Mouse (Mus musculus) C2C12 (cell line): ENCODE data around the gene Nxph3. TPM values are rescaled to one million over a fixed set of nuclear protein-coding genes. Genes with fewer than 3 reads are reported as not detected.

Experiments
- H3K27me3 ChIP-seq: one replicate; pipeline ENCODE4 v1.6.1; 2011; ENCODE audit not compliant: control insufficient read depth, insufficient read depth, insufficient read length
- H3K36me3 ChIP-seq: one replicate; pipeline ENCODE4 v1.6.1; 2011; ENCODE audit not compliant: control insufficient read depth, insufficient read depth
- H3K4me3 ChIP-seq: one replicate; pipeline ENCODE4 v1.5.1; 2011; ENCODE audit warnings: mild to moderate bottlenecking, control low read depth; ENCODE audit not compliant: poor library complexity, insufficient read depth, severe bottlenecking
- H3K79me2 ChIP-seq: one replicate; pipeline ENCODE4 v1.6.1; 2011; ENCODE audit not compliant: control insufficient read depth, insufficient read depth
- H3K79me3 ChIP-seq: one replicate; pipeline ENCODE4 v1.6.1; 2011; ENCODE audit warnings: low read depth, control low read depth
- H3ac ChIP-seq: one replicate; pipeline ENCODE3; 2011; ENCODE audit warnings: low read depth; ENCODE audit not compliant: control insufficient read depth, insufficient read length
- CEBPB ChIP-seq: IDR thresholded peaks from one replicate; pipeline ENCODE4 v1.6.1; 2011; ENCODE audit warnings: low read depth, mild to moderate bottlenecking, control low read depth, moderate library complexity
- CTCF ChIP-seq: IDR thresholded peaks from one replicate; pipeline ENCODE4 v1.5.1; 2011; ENCODE audit not compliant: control insufficient read depth, insufficient read depth, insufficient read length
- FOSL1 ChIP-seq: IDR thresholded peaks from one replicate; pipeline ENCODE4 v1.8.0; 2011; ENCODE audit warnings: mild to moderate bottlenecking, low read length; ENCODE audit not compliant: poor library complexity, insufficient read depth, severe bottlenecking
- MAX ChIP-seq: IDR thresholded peaks from one replicate; pipeline ENCODE4 v1.6.1; 2011; ENCODE audit warnings: mild to moderate bottlenecking, control low read depth
- MYOD1 ChIP-seq: IDR thresholded peaks from one replicate; pipeline ENCODE4 v1.6.1; 2011; ENCODE audit warnings: low read depth; ENCODE audit not compliant: control insufficient read depth, insufficient read length
- MYOG ChIP-seq: IDR thresholded peaks from one replicate; pipeline ENCODE4 v1.6.1; 2011; ENCODE audit not compliant: control insufficient read depth, insufficient read length; ENCODE audit errors: extremely low read depth
- USF1 ChIP-seq: IDR thresholded peaks from one replicate; pipeline ENCODE4 v1.6.1; 2011; ENCODE audit warnings: low read depth, mild to moderate bottlenecking, control low read depth, moderate library complexity
- polyA plus RNA-seq: library from polyadenylated mRNA; unstranded; fragments of >200 nt; fragmentation: generic; extraction: Trizol; gene quantifications from one replicate; pipeline ENCODE4 v1.2.1, GENCODE M21; 2012; ENCODE audit warnings: missing spikeins

The Nxph3 gene
- polyA plus RNA-seq, 1 experiment = 1.2 TPM

DNA sequence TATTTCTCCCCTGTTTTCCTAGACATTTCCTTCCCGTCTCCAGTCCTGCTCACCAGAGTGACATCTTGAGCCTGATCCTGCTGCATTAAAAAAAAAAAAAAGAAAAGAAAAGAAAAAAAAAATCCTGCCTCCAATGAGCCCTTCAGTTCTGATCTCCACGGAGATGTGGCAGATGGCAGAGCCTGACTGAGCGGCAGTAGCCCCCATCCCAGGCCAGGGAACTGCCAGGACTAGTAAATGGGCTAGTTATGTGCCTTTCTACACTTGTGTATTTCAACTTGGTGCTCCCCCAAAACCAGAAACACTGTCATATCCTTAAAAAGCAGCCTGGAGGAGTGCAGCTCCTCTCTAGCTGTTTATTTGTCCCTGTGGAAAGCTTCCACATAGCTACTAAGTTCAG, 13.5 kb downstream of the Nxph3 start:
- TF ChIP-seq MYOG (no peak), MYOD1 (no peak), CEBPB (no peak), CTCF (no peak), MAX (no peak), FOSL1 (no peak), USF1 (no peak)
- Histone ChIP-seq H3K36me3 (peaks cover 3% of the 10 kb centered on the region), H3K27me3 (no peaks in the 10 kb centered on the region), H3ac (no peak overlapping the region), H3K4me3 (no peak overlapping the region), H3K79me3 (no peaks in the 10 kb centered on the region), H3K79me2 (no peaks in the 10 kb centered on the region)

DNA sequence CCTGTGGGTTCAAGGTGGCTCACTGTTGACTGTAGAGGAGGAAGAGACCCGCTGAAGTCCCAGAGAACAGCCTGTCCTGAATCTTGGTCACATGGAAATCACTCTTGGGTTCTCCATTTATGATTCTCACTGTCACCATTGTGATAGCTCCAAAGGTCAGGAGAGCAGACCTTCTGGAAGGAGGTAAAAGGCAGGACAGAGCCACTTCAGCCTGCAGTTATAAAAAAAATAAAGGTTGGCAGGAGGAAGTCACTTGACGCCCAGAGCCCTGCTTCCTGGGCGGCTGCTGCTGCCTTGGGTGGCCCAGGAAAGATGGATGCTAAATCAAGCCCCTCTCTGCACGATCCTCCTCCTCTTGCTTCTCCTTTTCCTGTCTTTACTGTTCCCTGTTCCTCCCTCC, 14.0 kb downstream of the Nxph3 start:
- Histone ChIP-seq H3K27me3 (no peaks in the 10 kb centered on the region), H3K79me3 (no peaks in the 10 kb centered on the region), H3K36me3 (peaks cover 8% of the 10 kb centered on the region), H3K79me2 (no peaks in the 10 kb centered on the region), H3ac (no peak overlapping the region), H3K4me3 (no peak overlapping the region)
- TF ChIP-seq MYOG = no peak
- no peak for TF ChIP-seq MYOD1
- no peak for TF ChIP-seq CTCF
- no peak for TF ChIP-seq USF1
- TF ChIP-seq CEBPB = no peak
- TF ChIP-seq MAX = no peak
- no peak for TF ChIP-seq FOSL1

DNA sequence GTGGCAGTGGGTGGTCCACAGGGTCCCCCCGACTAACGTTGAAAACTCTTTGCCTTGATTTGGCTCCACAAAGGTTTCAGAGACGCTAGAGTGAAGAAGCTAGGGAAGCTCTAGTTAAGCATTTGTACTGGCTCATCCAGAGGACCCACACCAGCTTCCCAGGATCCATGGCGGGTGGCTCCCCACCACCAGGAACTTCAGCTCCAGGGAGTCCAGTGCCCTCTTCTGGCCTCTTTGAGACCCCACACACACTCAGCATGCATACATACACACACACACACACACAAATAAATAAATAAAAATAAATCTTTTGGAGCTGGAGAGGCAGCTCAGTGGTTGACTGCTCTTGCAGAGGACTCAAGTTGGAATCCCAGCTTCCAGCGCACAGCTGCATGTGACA, 16.4 kb downstream of the Nxph3 start:
- no peak overlapping the region for H3K4me3 ChIP-seq
- no peaks in the 10 kb centered on the region for H3K79me2 ChIP-seq
- H3K27me3 ChIP-seq = no peaks in the 10 kb centered on the region
- H3K79me3 ChIP-seq = no peaks in the 10 kb centered on the region
- TF ChIP-seq USF1 (no peak), MYOD1 (no peak), CEBPB (no peak), MYOG (no peak), FOSL1 (no peak), CTCF (no peak), MAX (no peak)
- H3ac ChIP-seq = no peak overlapping the region
- peaks cover 30% of the 10 kb centered on the region for H3K36me3 ChIP-seq

DNA sequence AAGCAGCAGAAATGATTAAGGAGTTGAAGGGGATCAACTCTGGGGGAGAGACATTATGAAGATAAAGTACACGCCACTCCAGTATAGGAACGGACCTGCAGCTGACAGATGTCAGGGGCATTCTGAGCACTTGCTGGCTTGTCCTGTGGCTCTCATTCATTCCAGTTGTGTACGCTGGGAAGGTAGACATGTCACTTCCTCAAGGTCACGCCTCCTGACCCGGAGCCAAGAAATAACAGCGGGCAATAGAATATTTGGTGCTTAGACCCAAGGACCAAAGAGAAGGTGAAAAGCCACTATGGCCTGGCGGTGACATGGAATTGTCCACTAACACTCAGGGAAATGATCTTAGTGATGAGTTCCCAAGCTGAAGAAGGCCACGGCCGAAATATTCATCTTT, 18.5 kb downstream of the Nxph3 start:
- Histone ChIP-seq H3ac (no peak overlapping the region), H3K27me3 (no peaks in the 10 kb centered on the region), H3K79me2 (no peaks in the 10 kb centered on the region), H3K4me3 (no peak overlapping the region), H3K36me3 (peaks cover 47% of the 10 kb centered on the region), H3K79me3 (no peaks in the 10 kb centered on the region)
- TF ChIP-seq MYOD1 = no peak
- no peak for TF ChIP-seq FOSL1
- no peak for TF ChIP-seq USF1
- TF ChIP-seq CEBPB = no peak
- no peak for TF ChIP-seq CTCF
- no peak for TF ChIP-seq MYOG
- TF ChIP-seq MAX = no peak

DNA sequence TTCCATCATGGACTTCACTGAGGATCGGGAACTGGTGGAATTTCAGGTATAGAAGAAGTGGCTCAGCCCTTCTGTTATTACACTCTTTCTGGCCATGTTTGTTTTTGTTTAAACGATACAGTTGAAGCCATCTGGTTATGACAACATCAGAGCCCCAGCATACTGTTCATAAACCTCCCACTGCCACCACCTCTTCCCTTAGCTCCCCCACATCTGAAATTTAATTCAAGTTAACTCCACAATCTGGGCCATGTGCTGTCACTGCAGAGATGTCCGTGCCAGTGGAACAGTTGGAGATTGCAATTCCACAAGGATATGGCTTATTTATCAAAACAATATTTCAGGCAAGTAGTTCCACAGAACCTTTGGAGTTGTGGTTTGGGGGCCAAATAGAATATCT, 20.0 kb downstream of the Nxph3 start:
- Histone ChIP-seq H3K36me3 (peaks cover 62% of the 10 kb centered on the region), H3K79me3 (no peaks in the 10 kb centered on the region), H3ac (no peak overlapping the region), H3K4me3 (no peak overlapping the region), H3K27me3 (no peaks in the 10 kb centered on the region), H3K79me2 (no peaks in the 10 kb centered on the region)
- TF ChIP-seq MYOD1 (no peak), FOSL1 (no peak), MAX (no peak), MYOG (no peak), USF1 (no peak), CEBPB (no peak), CTCF (no peak)

DNA sequence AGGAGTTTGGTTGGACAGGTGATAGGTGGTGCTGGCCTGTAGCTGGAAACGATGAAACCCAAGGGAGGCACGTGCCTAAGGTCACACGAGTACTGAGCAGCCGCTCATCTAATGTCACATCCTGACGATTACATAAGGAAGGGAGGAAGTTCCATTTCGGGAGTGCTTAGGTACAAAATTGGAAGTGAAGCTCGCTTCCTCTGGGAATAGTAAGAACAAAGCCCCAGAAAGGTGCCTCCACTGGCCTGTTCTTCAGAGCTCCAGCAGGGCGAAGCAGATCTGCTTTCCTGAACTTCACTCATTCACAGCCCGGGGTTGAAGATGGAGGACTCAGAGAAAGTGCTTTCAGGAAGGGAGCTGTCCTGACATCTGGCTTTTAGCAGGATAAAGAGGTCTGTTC, 20.4 kb downstream of the Nxph3 start:
- Histone ChIP-seq H3K4me3 (no peak overlapping the region), H3ac (no peak overlapping the region), H3K79me2 (no peaks in the 10 kb centered on the region), H3K27me3 (no peaks in the 10 kb centered on the region), H3K36me3 (peaks cover 66% of the 10 kb centered on the region), H3K79me3 (no peaks in the 10 kb centered on the region)
- TF ChIP-seq MAX = no peak
- TF ChIP-seq FOSL1 = no peak
- TF ChIP-seq CEBPB = no peak
- no peak for TF ChIP-seq USF1
- no peak for TF ChIP-seq MYOD1
- no peak for TF ChIP-seq MYOG
- TF ChIP-seq CTCF = no peak
